Mouse (Mus musculus) bone marrow, adult 2 months (tissue): ENCODE measurements around the gene Slc35f5.

Experiments
- CTCF ChIP-seq: fragments of 200-500 bp; IDR thresholded peaks from 2 replicates; pipeline ENCODE4 v1.5.1; 2011; ENCODE audit warnings: low read length, control low read depth; ENCODE audit not compliant: control insufficient read depth, insufficient read depth
- POLR2A ChIP-seq: fragments of 200-500 bp; IDR thresholded peaks from 2 replicates; pipeline ENCODE4 v1.6.1; 2011; ENCODE audit warnings: low read depth, mild to moderate bottlenecking, control low read depth, low read length, borderline replicate concordance; ENCODE audit not compliant: control insufficient read depth

- TF ChIP-seq CTCF = no peak
- no peak for TF ChIP-seq POLR2A
These were observed 23.3 kb upstream of the Slc35f5 start for GRCm38 (mm10) chr1:125537131-125537530.
